Mouse (Mus musculus): Measurements from ENCODE around the gene Hoxa2. TPM values are rescaled to one million over a fixed set of nuclear protein-coding genes. Genes with fewer than 3 reads are reported as not detected.

Gene Hoxa2
- polyA plus RNA-seq, 1 experiment from 2014 or later, result 2.0 TPM

DNA sequence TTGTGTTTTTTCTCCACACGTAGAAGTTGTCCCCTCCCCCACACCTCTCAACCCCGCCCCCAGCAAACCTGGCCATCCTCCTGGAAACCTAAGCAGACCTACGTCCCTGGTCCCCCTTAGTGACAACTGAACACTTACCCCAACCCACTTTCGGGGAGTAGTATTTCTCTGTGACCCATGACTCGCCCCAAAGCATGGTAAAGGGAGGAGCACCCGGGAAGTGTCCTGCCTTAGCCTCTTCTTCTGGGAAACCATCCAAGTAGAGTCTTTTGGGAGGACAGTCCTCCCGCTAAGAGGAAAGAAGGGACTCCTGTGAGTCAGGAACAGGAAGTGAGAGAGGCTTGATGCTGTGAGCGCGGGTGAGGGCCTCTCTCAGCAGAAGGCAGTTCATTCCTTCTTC is 4.7 kb downstream of the Hoxa2 start:
- Histone ChIP-seq H3K36me3 (ENCODE audit: control insufficient read depth, insufficient read depth) (no peaks in the 10 kb centered on the region), H3K4me1 (ENCODE audit: control insufficient read depth, insufficient read depth, low read length) (peaks cover 10% of the 10 kb centered on the region), H3K4me3 (ENCODE audit: low read length) (peak overlapping the region; percentile 8), H3K9ac (ENCODE audit: low read length) (no peak overlapping the region), H3K27me3 (ENCODE audit: control insufficient read depth, insufficient read depth, low read length) (peaks cover 86% of the 10 kb centered on the region), H3K4me2 (ENCODE audit: low read depth, low read length) (peak overlapping the region; percentile 76), H3K27ac (ENCODE audit: low read length) (peak overlapping the region; percentile 47; the same call in 1 of the 2 replicates), H3K9me3 (replicated peaks; ENCODE audit: control insufficient read depth, low read length) (no peaks in the 10 kb centered on the region)
- 11% methylated on average over 9 of the region's 9 CpGs for WGBS
- no peak for ATAC-seq (replicated peaks; ENCODE audit: extremely low read depth, insufficient read depth, low FRiP score)

DNA sequence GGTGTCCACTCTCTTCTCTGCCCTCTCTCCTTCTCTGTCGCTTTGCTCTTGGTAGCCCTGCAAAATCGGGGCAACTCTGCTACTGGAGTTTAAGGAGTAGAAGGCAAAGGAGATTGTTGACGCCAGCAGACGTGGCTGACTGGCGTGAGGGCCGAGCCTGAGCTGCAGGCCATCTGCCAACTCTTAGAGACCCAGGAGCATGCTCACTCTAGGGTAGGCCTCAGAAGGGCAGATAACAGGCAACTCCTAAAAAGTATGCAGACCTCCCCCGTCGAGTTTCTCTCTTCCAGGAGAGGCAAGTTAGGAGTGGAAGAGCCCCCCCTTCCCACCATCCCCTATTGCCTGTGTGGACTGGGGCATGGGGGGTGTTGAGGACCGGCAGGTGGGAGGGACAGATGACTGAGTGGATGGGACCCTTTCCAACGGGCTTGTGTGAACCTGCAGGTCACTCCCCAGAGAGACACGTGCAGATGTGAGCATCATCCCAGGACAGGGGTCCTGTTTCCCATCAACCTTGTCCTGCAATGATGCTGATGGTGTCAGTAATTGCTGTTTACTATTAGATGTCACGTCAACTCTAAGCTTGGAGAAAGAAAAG is 5.4 kb downstream of the Hoxa2 start:
- Histone ChIP-seq H3K36me3 (ENCODE audit: control insufficient read depth, insufficient read depth) (no peaks in the 10 kb centered on the region), H3K27ac (ENCODE audit: low read length) (peak overlapping the region; percentile 53), H3K27me3 (ENCODE audit: control insufficient read depth, insufficient read depth, low read length) (peaks cover 88% of the 10 kb centered on the region), H3K4me3 (ENCODE audit: low read length) (peak overlapping the region; percentile 74), H3K4me2 (ENCODE audit: low read depth, low read length) (peak overlapping the region; percentile 76), H3K9ac (ENCODE audit: low read length) (peak overlapping the region; percentile 56; the same call in 1 of the 2 replicates), H3K4me1 (ENCODE audit: control insufficient read depth, insufficient read depth, low read length) (peaks cover 10% of the 10 kb centered on the region), H3K9me3 (replicated peaks; ENCODE audit: control insufficient read depth, low read length) (no peaks in the 10 kb centered on the region)
- 12% methylated on average over 12 of the region's 12 CpGs for WGBS
- ATAC-seq (replicated peaks; ENCODE audit: extremely low read depth, insufficient read depth, low FRiP score), result peak; percentile 35; the same call in 1 of the 2 replicates

DNA sequence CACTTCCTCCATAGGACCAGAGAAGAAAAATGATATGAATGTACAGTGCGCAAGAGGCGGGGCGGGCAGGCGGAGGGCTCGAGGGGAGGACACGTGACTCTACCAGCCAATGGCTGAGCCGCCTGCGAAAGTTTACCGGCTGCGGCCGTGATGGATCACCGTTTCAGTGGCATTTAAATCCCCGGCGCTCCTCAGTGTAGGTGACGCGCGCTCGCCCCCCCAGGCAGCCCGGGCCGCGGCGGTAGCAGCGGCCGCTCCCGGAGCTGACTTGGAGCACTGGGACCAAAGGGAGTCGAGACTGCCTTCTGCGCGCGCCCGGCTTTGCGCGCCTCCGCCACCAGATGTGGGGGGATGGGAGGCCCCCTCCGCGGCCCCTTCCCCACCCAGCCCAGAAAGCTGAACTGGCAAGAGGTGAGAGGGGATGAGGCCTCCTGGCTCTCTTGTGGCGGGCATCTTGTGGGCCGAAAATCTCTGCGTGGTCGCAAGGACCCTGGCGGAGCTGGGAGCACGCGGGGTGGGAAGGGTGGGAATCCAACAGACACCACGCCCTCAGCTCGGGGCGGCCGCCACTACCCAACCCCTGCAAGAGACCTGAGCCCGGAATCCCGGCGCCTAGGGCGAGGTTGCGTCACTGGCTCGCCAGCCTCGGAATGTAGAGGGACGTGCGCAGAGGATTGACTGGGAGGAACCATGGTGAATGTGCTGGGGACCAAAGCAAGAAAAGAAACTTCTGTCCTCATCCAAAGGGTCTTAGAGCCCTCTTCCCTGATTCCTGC is 6.2 kb downstream of the Hoxa2 start, which contains the start of gene Hoxa1:
TSS of gene Hoxa1 (minus strand) at position 42 of the 776 bp plus-strand sequence.
- Histone ChIP-seq H3K36me3 (ENCODE audit: control insufficient read depth, insufficient read depth) (no peaks in the 10 kb centered on the region), H3K4me3 (ENCODE audit: low read length) (peak within 1 kb of the TSS; percentile 74), H3K27ac (ENCODE audit: low read length) (peak within 1 kb of the TSS; percentile 53), H3K9ac (ENCODE audit: low read length) (peak within 1 kb of the TSS; percentile 56), H3K27me3 (ENCODE audit: control insufficient read depth, insufficient read depth, low read length) (peaks cover 89% of the 10 kb centered on the region), H3K4me1 (ENCODE audit: control insufficient read depth, insufficient read depth, low read length) (peaks cover 10% of the 10 kb centered on the region), H3K9me3 (replicated peaks; ENCODE audit: control insufficient read depth, low read length) (no peaks in the 10 kb centered on the region), H3K4me2 (ENCODE audit: low read depth, low read length) (peak within 1 kb of the TSS; percentile 76)
- peak; percentile 83 for ATAC-seq (replicated peaks; ENCODE audit: extremely low read depth, insufficient read depth, low FRiP score)
- WGBS, result under 1% methylated on average over 55 of the region's 55 CpGs

DNA sequence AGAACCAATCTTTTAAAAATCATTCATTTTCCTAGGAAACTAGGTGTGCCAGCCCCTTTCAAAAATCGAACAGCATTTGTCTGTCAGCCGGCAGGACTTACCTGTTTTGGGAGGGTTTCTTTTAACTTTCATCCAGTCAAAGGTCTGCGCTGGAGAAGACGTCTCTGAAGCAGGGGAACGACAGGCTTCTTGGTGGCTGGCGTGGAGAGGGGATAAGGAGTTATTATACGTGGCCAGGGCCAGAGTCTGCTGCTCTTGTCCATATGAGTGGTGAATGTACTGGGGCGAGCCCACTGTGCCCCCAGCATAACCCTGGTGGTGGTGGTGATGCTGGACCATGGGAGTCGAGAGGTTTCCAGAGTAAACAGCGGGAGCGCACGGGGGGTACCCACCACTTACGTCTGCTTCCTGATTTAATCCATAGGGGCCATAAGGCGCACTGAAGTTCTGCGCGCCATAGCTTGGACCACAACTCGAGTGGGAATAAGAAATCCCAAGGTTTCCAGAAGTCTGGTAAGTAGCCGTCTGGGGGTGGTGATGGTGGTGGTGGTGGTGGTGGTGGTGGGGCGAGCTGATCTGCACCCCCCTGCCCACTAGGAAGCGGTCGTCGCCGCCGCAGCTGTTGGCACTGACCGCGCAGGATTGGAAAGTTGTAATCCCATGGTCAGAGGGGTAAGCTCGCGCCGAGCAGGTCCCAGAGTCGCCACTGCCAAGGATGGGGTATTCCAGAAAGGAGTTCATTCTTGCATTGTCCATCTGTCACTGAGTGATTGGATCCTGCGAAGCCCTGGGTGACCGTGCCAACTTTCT is 7.0 kb downstream of the Hoxa2 start:
- no peaks in the 10 kb centered on the region for H3K36me3 ChIP-seq (ENCODE audit: control insufficient read depth, insufficient read depth)
- H3K9ac ChIP-seq (ENCODE audit: low read length), result no peak overlapping the region
- peaks cover 89% of the 10 kb centered on the region for H3K27me3 ChIP-seq (ENCODE audit: control insufficient read depth, insufficient read depth, low read length)
- peak overlapping the region; percentile 74 for H3K4me3 ChIP-seq (ENCODE audit: low read length)
- peak overlapping the region; percentile 76 for H3K4me2 ChIP-seq (ENCODE audit: low read depth, low read length)
- no peak for ATAC-seq (replicated peaks; ENCODE audit: extremely low read depth, insufficient read depth, low FRiP score)
- no peaks in the 10 kb centered on the region for H3K9me3 ChIP-seq (replicated peaks; ENCODE audit: control insufficient read depth, low read length)
- 1% methylated on average over 32 of the region's 32 CpGs for WGBS
- peaks cover 10% of the 10 kb centered on the region for H3K4me1 ChIP-seq (ENCODE audit: control insufficient read depth, insufficient read depth, low read length)
- no peak overlapping the region for H3K27ac ChIP-seq (ENCODE audit: low read length)

DNA sequence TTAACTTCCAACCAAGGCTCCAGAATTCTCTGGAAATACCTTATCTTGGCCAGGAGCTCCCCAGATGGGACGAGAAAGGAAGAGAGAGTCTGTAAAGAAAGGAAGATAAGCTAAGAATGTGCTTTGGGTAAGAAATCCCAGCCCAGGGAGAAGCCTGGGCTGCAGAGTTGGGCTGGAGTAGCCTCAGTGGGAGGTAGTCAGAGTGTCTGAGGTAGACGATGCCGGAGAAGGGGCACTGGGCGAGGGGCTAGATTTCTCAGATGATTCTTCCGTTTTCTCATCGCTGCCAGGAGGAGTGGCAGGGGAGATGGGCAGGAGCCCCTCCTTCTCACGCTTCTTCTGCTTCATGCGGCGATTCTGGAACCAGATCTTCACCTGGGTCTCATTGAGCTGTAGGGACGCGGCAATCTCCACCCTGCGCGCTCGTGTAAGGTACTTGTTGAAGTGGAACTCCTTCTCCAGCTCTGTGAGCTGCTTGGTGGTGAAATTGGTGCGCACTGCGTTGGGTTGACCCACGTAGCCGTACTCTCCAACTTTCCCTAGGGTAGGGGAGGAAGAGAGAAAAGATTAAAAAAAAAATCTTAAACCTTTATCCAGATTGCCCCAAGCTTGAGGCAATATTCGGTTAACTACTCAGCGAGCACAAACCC is 8.0 kb downstream of the Hoxa2 start:
- WGBS, result 8% methylated on average over 20 of the region's 20 CpGs
- H3K27me3 ChIP-seq (ENCODE audit: control insufficient read depth, insufficient read depth, low read length), result peaks cover 93% of the 10 kb centered on the region
- ATAC-seq (replicated peaks; ENCODE audit: extremely low read depth, insufficient read depth, low FRiP score), result no peak

DNA sequence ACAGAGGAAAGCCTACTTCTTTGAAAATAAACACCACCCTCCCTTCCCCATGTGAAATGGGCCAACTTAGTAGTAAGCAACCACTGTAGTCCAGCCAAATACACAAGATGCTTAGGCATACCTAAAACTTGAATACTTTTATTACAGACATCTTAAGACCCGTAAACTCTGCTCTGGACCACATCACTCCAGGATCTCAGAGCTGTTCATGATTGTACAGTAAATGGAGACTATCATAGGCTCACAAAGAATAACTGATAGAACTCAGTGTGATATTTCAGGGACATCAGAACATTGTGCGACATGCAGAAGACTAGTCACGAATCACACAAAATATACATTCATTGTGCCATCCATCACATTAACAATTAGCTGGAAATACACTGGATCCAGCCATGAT is 9.2 kb downstream of the Hoxa2 start:
- 63% methylated on average over 3 of the region's 3 CpGs for WGBS
- Histone ChIP-seq H3K27ac (ENCODE audit: low read length) (no peak overlapping the region), H3K4me3 (ENCODE audit: low read length) (no peak overlapping the region), H3K9ac (ENCODE audit: low read length) (no peak overlapping the region), H3K9me3 (replicated peaks; ENCODE audit: control insufficient read depth, low read length) (no peaks in the 10 kb centered on the region), H3K27me3 (ENCODE audit: control insufficient read depth, insufficient read depth, low read length) (peaks cover 94% of the 10 kb centered on the region), H3K36me3 (ENCODE audit: control insufficient read depth, insufficient read depth) (no peaks in the 10 kb centered on the region), H3K4me2 (ENCODE audit: low read depth, low read length) (no peak overlapping the region), H3K4me1 (ENCODE audit: control insufficient read depth, insufficient read depth, low read length) (peaks cover 10% of the 10 kb centered on the region)
- no peak for ATAC-seq (replicated peaks; ENCODE audit: extremely low read depth, insufficient read depth, low FRiP score)

More for the DNA sequence above, 8.0 kb downstream of the Hoxa2 start:
- H3K36me3 ChIP-seq (ENCODE audit: control insufficient read depth, insufficient read depth), result no peaks in the 10 kb centered on the region
- H3K4me2 ChIP-seq (ENCODE audit: low read depth, low read length), result no peak overlapping the region
- H3K27ac ChIP-seq (ENCODE audit: low read length), result no peak overlapping the region
- no peak overlapping the region for H3K4me3 ChIP-seq (ENCODE audit: low read length)
- no peaks in the 10 kb centered on the region for H3K9me3 ChIP-seq (replicated peaks; ENCODE audit: control insufficient read depth, low read length)
- no peak overlapping the region for H3K9ac ChIP-seq (ENCODE audit: low read length)
- peaks cover 10% of the 10 kb centered on the region for H3K4me1 ChIP-seq (ENCODE audit: control insufficient read depth, insufficient read depth, low read length)

DNA sequence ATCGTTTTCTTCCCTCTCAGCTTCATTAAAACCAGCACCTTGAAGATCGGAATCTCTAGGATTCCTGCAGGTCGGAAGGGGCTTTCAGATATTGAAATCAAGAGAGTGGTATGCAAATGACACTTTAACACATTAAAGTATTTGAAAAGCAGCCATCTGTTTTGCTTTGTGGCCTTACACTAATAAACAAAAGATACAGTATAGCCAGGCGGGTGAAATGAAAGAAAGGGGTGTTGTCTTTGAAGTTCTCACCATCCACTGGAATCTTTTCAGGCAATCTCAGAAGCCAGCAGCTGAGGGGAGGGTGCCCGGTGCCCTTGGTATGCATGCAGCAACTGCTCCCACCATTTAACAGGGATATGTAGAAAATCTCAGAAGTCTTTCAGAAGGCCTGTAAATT is 10.6 kb downstream of the Hoxa2 start:
- H3K9me3 ChIP-seq (replicated peaks; ENCODE audit: control insufficient read depth, low read length), result peaks cover 5% of the 10 kb centered on the region; the same call in 1 of the 2 replicates
- H3K27me3 ChIP-seq (ENCODE audit: control insufficient read depth, insufficient read depth, low read length), result peaks cover 95% of the 10 kb centered on the region
- H3K36me3 ChIP-seq (ENCODE audit: control insufficient read depth, insufficient read depth), result no peaks in the 10 kb centered on the region
- H3K27ac ChIP-seq (ENCODE audit: low read length), result no peak overlapping the region
- peaks cover 5% of the 10 kb centered on the region for H3K4me1 ChIP-seq (ENCODE audit: control insufficient read depth, insufficient read depth, low read length)
- no peak overlapping the region for H3K4me2 ChIP-seq (ENCODE audit: low read depth, low read length)
- H3K9ac ChIP-seq (ENCODE audit: low read length), result no peak overlapping the region
- 45% methylated on average over 5 of the region's 5 CpGs for WGBS
- H3K4me3 ChIP-seq (ENCODE audit: low read length), result no peak overlapping the region
- ATAC-seq (replicated peaks; ENCODE audit: extremely low read depth, insufficient read depth, low FRiP score), result no peak

DNA sequence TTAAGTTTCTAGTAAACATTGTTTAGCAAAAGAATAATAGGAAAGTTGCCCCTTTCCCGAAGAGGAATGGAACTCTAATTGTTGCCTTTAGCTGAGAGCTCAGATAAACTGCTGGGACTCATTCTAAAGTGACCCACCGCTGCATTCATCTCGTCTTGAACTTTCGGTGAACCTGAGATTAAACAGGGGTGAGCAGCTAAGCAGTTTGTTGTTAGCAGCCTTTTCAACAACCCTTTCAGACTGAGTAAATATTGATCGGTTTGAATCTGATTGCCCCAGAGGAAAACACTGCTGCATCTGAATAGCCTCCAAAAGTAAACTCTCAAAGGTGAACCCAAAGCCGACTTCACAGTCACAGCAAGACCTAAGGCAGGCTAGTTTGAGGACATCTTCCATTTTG is 11.4 kb downstream of the Hoxa2 start:
- Histone ChIP-seq H3K27me3 (ENCODE audit: control insufficient read depth, insufficient read depth, low read length) (peaks cover 88% of the 10 kb centered on the region), H3K4me1 (ENCODE audit: control insufficient read depth, insufficient read depth, low read length) (peaks cover 2% of the 10 kb centered on the region; the same call in 1 of the 2 replicates), H3K9ac (ENCODE audit: low read length) (no peak overlapping the region), H3K27ac (ENCODE audit: low read length) (no peak overlapping the region), H3K4me2 (ENCODE audit: low read depth, low read length) (no peak overlapping the region), H3K4me3 (ENCODE audit: low read length) (no peak overlapping the region), H3K9me3 (replicated peaks; ENCODE audit: control insufficient read depth, low read length) (peaks cover 5% of the 10 kb centered on the region; the same call in 1 of the 2 replicates), H3K36me3 (ENCODE audit: control insufficient read depth, insufficient read depth) (no peaks in the 10 kb centered on the region)
- no peak for ATAC-seq (replicated peaks; ENCODE audit: extremely low read depth, insufficient read depth, low FRiP score)
- 14% methylated on average over 6 of the region's 6 CpGs for WGBS

All from heart, embryonic 16.5 days (tissue).